Mouse (Mus musculus) urinary bladder, adult 2 months (tissue): ENCODE data around the gene Gm10378. TPM values are rescaled to one million over a fixed set of nuclear protein-coding genes. Genes with fewer than 3 reads are reported as not detected.
"Not testable (repeated sequence)": the region's sequence is repeated elsewhere in the genome, so short reads cannot be mapped to it uniquely, and the experiment has no call there.

Experiments used
- DNase-seq: peaks from one replicate; pipeline ENCODE4 v3.0.0; 2022; ENCODE audit warnings: low spot score
- polyA plus RNA-seq: library from polyadenylated mRNA; depleted of rRNA; stranded (reverse); fragments of >200 nt; gene quantifications from 2 replicates; pipeline ENCODE4 v1.2.3, GENCODE M21; 2012; rRNA removed

Gm10378 gene
- polyA plus RNA-seq = not detected in 2 replicates

- DNase-seq = not testable (repeated sequence)
Measured at GRCm38 (mm10) chr14:42655638-42656037, at the start of gene Gm10378. TSS of gene Gm10378 (plus strand) at chr14:42655938.

GRCm38 (mm10) chr14:42641817-42642216 lies 13.9 kb upstream of the Gm10378 start, which contains the start of gene Gm3633:
TSS of gene Gm3633 (minus strand) at chr14:42641917.
- not testable (repeated sequence) for DNase-seq

Other genes starting within 250 kb of the Gm10378 start
- gene Gm8005, start 216.3 kb upstream of the Gm10378 start, polyA plus RNA-seq = not detected in 2 replicates
- not detected in 2 replicates for gene Gm8011, start 192.1 kb upstream of the Gm10378 start, polyA plus RNA-seq
- gene Gm8020, start 153.6 kb upstream of the Gm10378 start, polyA plus RNA-seq = not detected in 2 replicates
- gene Gm8024, start 131.7 kb upstream of the Gm10378 start, polyA plus RNA-seq = not detected in 2 replicates
- gene Gm17124, start 56.1 kb upstream of the Gm10378 start, polyA plus RNA-seq = not detected in 2 replicates
- gene Gm3633, start 14.0 kb upstream of the Gm10378 start, polyA plus RNA-seq = not detected in 2 replicates
- gene Gm3015, start 112.9 kb downstream of the Gm10378 start, polyA plus RNA-seq = not detected in 2 replicates
- not detected in 2 replicates for gene Gm10377, start 142.0 kb downstream of the Gm10378 start, polyA plus RNA-seq
- gene Gm21977, start 197.5 kb downstream of the Gm10378 start, polyA plus RNA-seq = not detected in 2 replicates